Mouse (Mus musculus): Measurements from ENCODE around the gene Gm26965.

- TF ChIP-seq CTCF (IDR thresholded peaks at IDR 0.05; ENCODE audit: extremely low read depth, insufficient read depth, insufficient read length, insufficient replicate concordance) = no peak
- peak; percentile 71 for TF ChIP-seq POLR2A (IDR thresholded peaks at IDR 0.05; ENCODE audit: low read depth, low read length)
Observed at GRCm38 (mm10) chr13:67525753-67526410, at the start of gene Gm26965, which contains the start of gene Zfp87.
